ENCODE assay signal across 8 mouse cellular contexts in genomic region chr5:135488222-135488880, GRCm38 (mm10). TPM values are rescaled to one million over a fixed set of nuclear protein-coding genes. Genes with fewer than 3 reads are reported as not detected.
A peak's percentile ranks its signal among the peaks of the same experiment; 100 is the strongest.
DNase-seq lines count a peak whose midpoint lies in the region; ATAC-seq and TF ChIP-seq lines count a peak whose summit lies in the region.

No protein-coding gene starts in this region.

- no peak for TF ChIP-seq CTCF in heart, postnatal 0 days (IDR thresholded peaks at IDR 0.05; ENCODE audit: low read depth)
- TF ChIP-seq CTCF in thymus, adult 2 months (IDR thresholded peaks at IDR 0.05; ENCODE audit: borderline replicate concordance, control insufficient read depth, extremely low read depth, insufficient read depth, low read length, poor library complexity): no peak

- peak overlapping the region; percentile 79 for H3K27ac ChIP-seq in heart, postnatal 0 days (ENCODE audit: low read depth)
- H3K27ac ChIP-seq in thymus, adult 2 months (ENCODE audit: control insufficient read depth, insufficient read depth, low read length): no peak overlapping the region
- H3K27ac ChIP-seq in intestine, embryonic 14.5 days (ENCODE audit: low read depth): peak overlapping the region; percentile 89
- H3K27ac ChIP-seq in neural tube, embryonic 14.5 days (ENCODE audit: low read depth, low read length): peak overlapping the region; percentile 93

- no peak for TF ChIP-seq POLR2A in thymus, adult 2 months (IDR thresholded peaks at IDR 0.05; ENCODE audit: control insufficient read depth, extremely low read depth, insufficient read depth, low read length, poor library complexity)

- no peak for TF ChIP-seq EP300 in heart, postnatal 0 days (IDR thresholded peaks at IDR 0.05; ENCODE audit: low read depth)

- H3K9me3 ChIP-seq in heart, postnatal 0 days (replicated peaks; ENCODE audit: control insufficient read depth, low read length): no peaks in the 10 kb centered on the region
- H3K9me3 ChIP-seq in intestine, embryonic 14.5 days (ENCODE audit: control insufficient read depth, low read length): no peaks in the 10 kb centered on the region
- H3K9me3 ChIP-seq in neural tube, embryonic 14.5 days (ENCODE audit: control insufficient read depth, low read length): no peaks in the 10 kb centered on the region

- WGBS in heart, postnatal 0 days: 4% methylated on average over 19 of the region's 19 CpGs
- 35% methylated on average over 19 of the region's 19 CpGs for WGBS in thymus, adult 2 months
- WGBS in intestine, embryonic 14.5 days: 1% methylated on average over 19 of the region's 19 CpGs
- under 1% methylated on average over 19 of the region's 19 CpGs for WGBS in neural tube, embryonic 14.5 days

- H3K27me3 ChIP-seq in heart, postnatal 0 days (ENCODE audit: control insufficient read depth, insufficient read depth, low read length): no peaks in the 10 kb centered on the region
- peaks cover 11% of the 10 kb centered on the region; the same call in 1 of the 2 replicates for H3K27me3 ChIP-seq in thymus, adult 2 months (ENCODE audit: control insufficient read depth, insufficient read depth, low read length)
- H3K27me3 ChIP-seq in intestine, embryonic 14.5 days (replicated peaks; ENCODE audit: control insufficient read depth, insufficient read depth, low read length): no peaks in the 10 kb centered on the region
- no peaks in the 10 kb centered on the region for H3K27me3 ChIP-seq in neural tube, embryonic 14.5 days (ENCODE audit: control insufficient read depth, insufficient read depth, low read length)

- intact Hi-C loops in gastrocnemius, postnatal 36 days (cut with DNase I): loop anchor here (5.0 kb wide), 1 partner anchor 76 kb away; no protein-coding TSS in a partner anchor

- peak overlapping the region; percentile 83 for H3K4me2 ChIP-seq in heart, postnatal 0 days (ENCODE audit: low read depth, low read length)
- H3K4me2 ChIP-seq in intestine, embryonic 14.5 days (ENCODE audit: low read length): peak overlapping the region; percentile 84
- H3K4me2 ChIP-seq in neural tube, embryonic 14.5 days (ENCODE audit: low read depth, low read length): peak overlapping the region; percentile 73

- H3K36me3 ChIP-seq in heart, postnatal 0 days (replicated peaks; ENCODE audit: control insufficient read depth, insufficient read depth, low read length): no peaks in the 10 kb centered on the region
- no peaks in the 10 kb centered on the region for H3K36me3 ChIP-seq in thymus, adult 2 months (ENCODE audit: control insufficient read depth, insufficient read depth, low read length)
- no peaks in the 10 kb centered on the region for H3K36me3 ChIP-seq in intestine, embryonic 14.5 days (ENCODE audit: control insufficient read depth, insufficient read depth, low read length)
- H3K36me3 ChIP-seq in neural tube, embryonic 14.5 days (ENCODE audit: control insufficient read depth, insufficient read depth, low read length): no peaks in the 10 kb centered on the region

- peak overlapping the region; percentile 54 for H3K9ac ChIP-seq in heart, postnatal 0 days (replicated peaks; ENCODE audit: low read depth, low read length)
- H3K9ac ChIP-seq in intestine, embryonic 14.5 days (ENCODE audit: low read length): peak overlapping the region; percentile 67
- peak overlapping the region; percentile 63 for H3K9ac ChIP-seq in neural tube, embryonic 14.5 days (replicated peaks; ENCODE audit: low read depth, low read length)

- peak overlapping the region; percentile 66 for H3K4me3 ChIP-seq in heart, postnatal 0 days (ENCODE audit: low read depth, low read length)
- H3K4me3 ChIP-seq in thymus, adult 2 months (ENCODE audit: control insufficient read depth, insufficient read depth, low read length): peak overlapping the region; percentile 15
- peak overlapping the region; percentile 70 for H3K4me3 ChIP-seq in intestine, embryonic 14.5 days (ENCODE audit: low read depth, low read length)
- H3K4me3 ChIP-seq in neural tube, embryonic 14.5 days (ENCODE audit: low read depth, low read length): peak overlapping the region; percentile 55

- no peak for DNase-seq in heart, postnatal 0 days (ENCODE audit: low spot score)
- no peak for DNase-seq in heart, postnatal 4 days
- no peak for DNase-seq in thymus, adult 2 months
- DNase-seq in thymus, postnatal 14 days: no peak
- peak; percentile 63 for DNase-seq in intestine, embryonic 14.5 days (ENCODE audit: low spot score)
- DNase-seq in gastrocnemius, postnatal 36 days: no peak
- no peak for DNase-seq in adrenal gland, postnatal 4 days (ENCODE audit: low spot score in 2 of 2)

- ATAC-seq in heart, postnatal 0 days (ENCODE audit: insufficient read depth, low read depth): no peak
- peak; percentile 32 for ATAC-seq in intestine, embryonic 14.5 days (replicated peaks; ENCODE audit: low FRiP score, low TSS enrichment, low read depth)
- peak; percentile 3; the same call in 1 of the 2 replicates for ATAC-seq in neural tube, embryonic 14.5 days (ENCODE audit: low read depth)

- peaks cover 12% of the 10 kb centered on the region for H3K4me1 ChIP-seq in heart, postnatal 0 days (ENCODE audit: control insufficient read depth, insufficient read depth)
- H3K4me1 ChIP-seq in thymus, adult 2 months (replicated peaks; ENCODE audit: control insufficient read depth, insufficient read depth, low read length): 0 out of 2 replicates have a peak, but pooled peaks cover 5% of the 10 kb centered on the region
- peaks cover 13% of the 10 kb centered on the region for H3K4me1 ChIP-seq in intestine, embryonic 14.5 days (replicated peaks; ENCODE audit: control insufficient read depth, insufficient read depth, low read length)
- H3K4me1 ChIP-seq in neural tube, embryonic 14.5 days (ENCODE audit: control insufficient read depth, insufficient read depth, low read length): peaks cover 9% of the 10 kb centered on the region; the same call in 1 of the 2 replicates

RNA-seq across cellular contexts. Expression of gene Hip1, which starts 56.6 kb away (rescaled TPM):
- 41.0 and 47.2 TPM in 2 replicates for total RNA-seq in heart, postnatal 0 days (2014; rRNA removed; ENCODE audit: low replicate concordance)
- polyA plus RNA-seq in heart, postnatal 0 days (2015; fragmentation: Nextera tagmentation; extraction: Ambion mirVana): 9.8 and 10.1 TPM in 2 replicates
- 10 to 100 TPM; 40.7 to 43.9 TPM for total RNA-seq in heart, postnatal 4 days (2021)
- polyA plus RNA-seq in thymus, adult 2 months (2012; rRNA removed): 9.9 and 11.8 TPM in 2 replicates
- polyA plus RNA-seq in intestine, embryonic 14.5 days (2014; fragmentation: Nextera tagmentation; extraction: Ambion mirVana): 32.7 and 37.3 TPM in 2 replicates
- polyA plus RNA-seq in neural tube, embryonic 14.5 days (2014; fragmentation: Nextera tagmentation; extraction: Ambion mirVana): 49.0 and 52.4 TPM in 2 replicates
- total RNA-seq in gastrocnemius, postnatal 36 days (2021): 10 to 100 TPM; 23.5 to 25.4 TPM
- total RNA-seq in adrenal gland, postnatal 4 days (2021): 10 to 100 TPM; 44.4 TPM

Comparison
In these comparisons a context has a peak if more than half of its experiments do, and no peak if none do; other contexts are left out.
1. H3K4me3 ChIP-seq: peak in every context shown above with its lines; median percentile 70 in intestine, embryonic 14.5 days; 66 in heart, postnatal 0 days; 55 in neural tube, embryonic 14.5 days; 15 in thymus, adult 2 months.